Mouse (Mus musculus): ENCODE measurements at regions not wholly inside any gene's neighbourhood (a gene's known extent, or its start where the extent isn't known, plus 50 kb on each side); places are given as distances from the start of the nearest gene placed in this dataset.

DNA sequence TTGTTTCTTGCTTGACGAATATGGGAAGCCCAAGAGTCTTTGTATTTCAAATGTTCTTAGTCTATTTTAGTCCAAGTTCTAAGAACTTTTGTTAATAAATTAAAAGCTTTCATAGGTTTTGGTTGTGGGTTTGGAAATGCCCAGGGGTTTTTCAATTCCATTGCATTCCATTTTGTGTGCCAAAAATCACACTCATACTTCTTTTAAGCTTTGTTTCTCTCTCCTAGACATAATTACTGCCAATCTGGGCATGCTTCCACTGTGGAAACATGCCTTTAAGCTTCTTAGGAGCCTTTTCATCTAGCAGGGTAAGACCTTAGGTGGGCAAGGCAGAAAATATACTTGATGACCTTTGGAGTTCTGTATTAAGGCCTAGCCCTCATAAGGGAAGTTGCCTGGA, 70.4 kb upstream of the C1qtnf3 start:
- ATAC-seq (replicated peaks; ENCODE audit: low FRiP score) (no peak), DNase-seq (ENCODE audit: low spot score) (no peak)
- H3K4me1 ChIP-seq (replicated peaks; ENCODE audit: control insufficient read depth, insufficient read depth, low read length), result no peaks in the 10 kb centered on the region
- no peak overlapping the region for H3K4me3 ChIP-seq (ENCODE audit: low read depth, low read length)
- H3K9ac ChIP-seq (ENCODE audit: low read depth, low read length), result no peak overlapping the region
- no peaks in the 10 kb centered on the region for H3K36me3 ChIP-seq (ENCODE audit: control insufficient read depth, insufficient read depth, low read length)
- WGBS, result 73% methylated on average over 1 of the region's 1 CpGs
- H3K27me3 ChIP-seq (replicated peaks; ENCODE audit: control insufficient read depth, insufficient read depth, low read length), result no peaks in the 10 kb centered on the region
- no peaks in the 10 kb centered on the region; the same call in 1 of the 2 replicates for H3K9me3 ChIP-seq (ENCODE audit: control insufficient read depth, low read length)
- no peak overlapping the region for H3K27ac ChIP-seq (ENCODE audit: low read depth, low read length)
- H3K4me2 ChIP-seq, result no peak overlapping the region

DNA sequence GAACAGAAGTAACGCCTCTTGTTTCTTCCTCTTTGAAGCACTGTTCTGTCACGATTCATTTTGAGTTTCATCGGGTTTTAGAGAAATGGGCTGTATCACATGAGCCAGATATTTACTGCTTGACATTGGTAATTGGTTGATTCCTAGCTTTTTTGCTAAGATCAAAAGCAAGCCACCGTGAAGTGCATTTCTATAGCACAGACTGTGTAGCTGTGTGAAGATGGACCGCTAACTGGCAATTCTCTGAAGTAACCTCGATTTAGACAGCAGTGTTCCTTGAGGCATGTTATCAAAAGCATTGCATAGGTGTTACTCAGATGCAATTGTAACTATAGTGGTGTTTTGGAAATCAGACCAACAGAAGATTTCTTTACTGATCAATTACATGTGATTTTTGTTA, 64.1 kb upstream of the C1qtnf3 start:
- no peak overlapping the region for H3K9ac ChIP-seq (ENCODE audit: low read depth, low read length)
- no peak overlapping the region for H3K27ac ChIP-seq (ENCODE audit: low read depth, low read length)
- ATAC-seq (replicated peaks; ENCODE audit: low FRiP score), result no peak
- H3K4me1 ChIP-seq (replicated peaks; ENCODE audit: control insufficient read depth, insufficient read depth, low read length), result no peaks in the 10 kb centered on the region
- DNase-seq (ENCODE audit: low spot score), result no peak
- no peaks in the 10 kb centered on the region for H3K36me3 ChIP-seq (ENCODE audit: control insufficient read depth, insufficient read depth, low read length)
- H3K9me3 ChIP-seq (ENCODE audit: control insufficient read depth, low read length), result no peaks in the 10 kb centered on the region; the same call in 1 of the 2 replicates
- no peak overlapping the region for H3K4me2 ChIP-seq
- H3K27me3 ChIP-seq (replicated peaks; ENCODE audit: control insufficient read depth, insufficient read depth, low read length), result no peaks in the 10 kb centered on the region
- WGBS, result 90% methylated on average over 6 of the region's 6 CpGs
- H3K4me3 ChIP-seq (ENCODE audit: low read depth, low read length), result no peak overlapping the region

DNA sequence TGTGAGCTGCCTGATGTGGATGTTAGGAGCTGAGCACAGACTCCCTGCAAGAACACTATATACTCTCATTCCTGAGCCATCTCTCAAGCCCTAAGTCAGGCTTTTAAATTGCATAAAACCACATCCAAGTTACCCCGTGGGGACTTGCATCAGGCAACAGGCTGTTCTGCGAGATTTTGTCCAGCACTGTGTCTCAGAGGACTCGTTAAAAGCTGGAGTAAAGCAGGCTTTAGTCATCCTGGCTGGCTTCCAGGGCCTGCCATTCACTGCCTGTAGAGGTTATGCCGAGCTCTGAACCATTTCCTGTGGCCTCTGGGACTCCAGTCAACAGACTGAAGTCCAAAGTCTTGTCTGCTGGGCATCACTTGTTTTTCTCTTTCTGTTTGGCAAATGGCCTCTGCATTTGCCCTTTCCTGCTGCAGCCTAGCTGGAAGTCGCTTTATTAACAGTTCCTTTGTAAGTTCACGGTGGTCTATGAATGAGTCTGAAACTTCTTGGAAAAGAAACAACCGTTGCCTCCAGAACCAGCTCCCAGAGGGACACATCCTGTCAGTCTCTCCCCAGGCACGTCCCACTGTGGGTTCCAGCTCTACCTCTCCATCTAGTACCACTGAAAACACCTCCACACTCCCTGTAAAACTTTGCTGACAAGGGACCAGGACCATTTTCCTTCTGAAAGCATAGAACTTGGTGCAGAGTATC, 61.8 kb upstream of the C1qtnf3 start:
- ATAC-seq (replicated peaks; ENCODE audit: low FRiP score), result no peak

DNA sequence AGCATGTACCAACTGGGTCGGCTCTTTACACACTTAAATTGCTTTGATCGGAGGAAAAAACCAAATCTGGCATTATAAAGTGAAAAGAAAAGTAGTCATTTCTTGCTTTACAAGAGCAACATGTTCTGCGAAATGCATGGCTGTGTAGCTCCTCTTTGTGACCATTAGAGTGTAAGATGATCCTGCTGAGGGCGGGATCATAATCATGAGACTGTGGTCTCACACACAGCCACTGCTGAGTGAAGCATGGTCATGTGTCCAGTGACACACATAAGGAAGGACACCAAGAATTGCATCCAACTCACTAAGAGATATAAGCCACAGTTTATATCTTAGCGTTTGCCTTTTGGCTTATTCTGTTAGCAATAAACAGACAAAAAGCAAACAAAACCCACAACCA, 53.8 kb upstream of the C1qtnf3 start:
- H3K9ac ChIP-seq (ENCODE audit: low read depth, low read length), result no peak overlapping the region
- H3K27ac ChIP-seq (ENCODE audit: low read depth, low read length), result no peak overlapping the region
- no peak overlapping the region for H3K4me3 ChIP-seq (ENCODE audit: low read depth, low read length)
- DNase-seq (ENCODE audit: low spot score), result no peak
- no peaks in the 10 kb centered on the region for H3K27me3 ChIP-seq (replicated peaks; ENCODE audit: control insufficient read depth, insufficient read depth, low read length)
- ATAC-seq (replicated peaks; ENCODE audit: low FRiP score), result no peak
- no peaks in the 10 kb centered on the region for H3K36me3 ChIP-seq (ENCODE audit: control insufficient read depth, insufficient read depth, low read length)
- WGBS, result 80% methylated on average over 5 of the region's 5 CpGs
- no peaks in the 10 kb centered on the region for H3K4me1 ChIP-seq (replicated peaks; ENCODE audit: control insufficient read depth, insufficient read depth, low read length)
- no peaks in the 10 kb centered on the region for H3K9me3 ChIP-seq (ENCODE audit: control insufficient read depth, low read length)
- no peak overlapping the region for H3K4me2 ChIP-seq

More for the DNA sequence above, 61.8 kb upstream of the C1qtnf3 start:
- Histone ChIP-seq H3K9me3 (ENCODE audit: control insufficient read depth, low read length) (no peaks in the 10 kb centered on the region), H3K4me1 (replicated peaks; ENCODE audit: control insufficient read depth, insufficient read depth, low read length) (no peaks in the 10 kb centered on the region), H3K4me3 (ENCODE audit: low read depth, low read length) (no peak overlapping the region), H3K9ac (ENCODE audit: low read depth, low read length) (no peak overlapping the region), H3K36me3 (ENCODE audit: control insufficient read depth, insufficient read depth, low read length) (no peaks in the 10 kb centered on the region), H3K27ac (ENCODE audit: low read depth, low read length) (0 out of 2 replicates have a peak overlapping the region, but pooled peaks have one; percentile 25), H3K4me2 (no peak overlapping the region), H3K27me3 (replicated peaks; ENCODE audit: control insufficient read depth, insufficient read depth, low read length) (no peaks in the 10 kb centered on the region)
- WGBS, result 49% methylated on average over 8 of the region's 8 CpGs
- no peak for DNase-seq (ENCODE audit: low spot score)

DNA sequence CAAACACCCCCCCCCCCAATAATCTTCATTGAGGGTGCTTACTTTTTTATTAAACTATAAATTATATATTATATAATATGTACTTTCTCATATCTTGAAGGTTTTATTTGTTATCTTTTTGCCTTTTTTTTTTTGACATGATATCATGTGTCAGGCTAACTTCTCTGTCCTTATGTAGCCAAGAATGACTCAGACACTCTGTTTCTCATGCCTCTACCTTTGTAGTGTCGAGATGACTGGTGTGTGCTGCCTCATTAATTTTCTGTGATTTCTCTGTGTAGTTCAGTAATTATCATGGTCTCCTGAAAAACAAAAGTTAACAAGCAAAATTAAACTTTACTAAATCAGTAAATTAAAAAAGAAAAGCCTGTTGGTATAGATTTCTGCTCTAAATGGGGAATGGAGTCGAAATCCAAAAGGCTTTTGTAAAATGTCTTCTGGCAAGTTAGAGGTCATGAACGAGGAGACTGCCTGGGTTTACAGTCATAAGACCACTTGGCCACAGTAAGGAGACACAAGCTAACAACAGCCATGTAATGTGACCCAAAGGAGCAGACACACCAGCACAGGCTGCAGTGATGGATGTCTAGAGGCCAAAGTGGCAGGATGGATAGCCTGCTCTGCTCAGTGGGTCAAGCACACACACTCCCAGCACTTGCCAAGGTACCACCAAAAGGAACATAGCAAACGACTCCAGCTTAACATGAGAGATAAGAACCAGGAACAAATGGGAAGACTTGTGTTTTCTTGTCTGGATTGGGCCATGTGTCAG, 53.2 kb upstream of the C1qtnf3 start:
- 63% methylated on average over 4 of the region's 4 CpGs for WGBS
- no peak overlapping the region for H3K27ac ChIP-seq (ENCODE audit: low read depth, low read length)
- H3K4me1 ChIP-seq (replicated peaks; ENCODE audit: control insufficient read depth, insufficient read depth, low read length), result no peaks in the 10 kb centered on the region
- no peak overlapping the region for H3K4me2 ChIP-seq
- ATAC-seq (replicated peaks; ENCODE audit: low FRiP score), result no peak
- H3K9ac ChIP-seq (ENCODE audit: low read depth, low read length), result no peak overlapping the region
- no peak for DNase-seq (ENCODE audit: low spot score)
- no peaks in the 10 kb centered on the region for H3K27me3 ChIP-seq (replicated peaks; ENCODE audit: control insufficient read depth, insufficient read depth, low read length)
- no peaks in the 10 kb centered on the region for H3K36me3 ChIP-seq (ENCODE audit: control insufficient read depth, insufficient read depth, low read length)
- H3K4me3 ChIP-seq (ENCODE audit: low read depth, low read length), result no peak overlapping the region
- no peaks in the 10 kb centered on the region for H3K9me3 ChIP-seq (ENCODE audit: control insufficient read depth, low read length)

DNA sequence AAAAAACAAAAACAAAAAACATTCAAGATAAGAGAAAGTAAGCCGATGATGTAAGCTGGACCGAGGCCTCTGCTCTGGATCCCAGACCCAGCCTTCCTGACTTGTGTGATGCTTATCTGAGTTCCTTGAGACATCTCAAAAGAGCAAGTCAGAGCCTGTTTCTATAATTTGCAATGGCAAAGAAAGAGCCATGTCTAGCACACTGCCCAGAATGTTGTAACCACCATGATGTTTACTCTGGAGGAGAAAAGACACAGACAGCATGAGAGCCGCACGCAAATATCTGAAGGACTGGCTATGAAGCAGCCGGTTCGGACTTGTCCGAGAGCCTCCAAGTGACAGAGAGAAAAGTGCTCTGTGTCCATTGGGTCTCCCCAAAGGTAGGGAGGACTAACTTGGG, 52.2 kb upstream of the C1qtnf3 start:
- WGBS, result 83% methylated on average over 7 of the region's 7 CpGs
- DNase-seq (ENCODE audit: low spot score) (no peak), ATAC-seq (replicated peaks; ENCODE audit: low FRiP score) (no peak)
- no peaks in the 10 kb centered on the region for H3K27me3 ChIP-seq (replicated peaks; ENCODE audit: control insufficient read depth, insufficient read depth, low read length)
- no peak overlapping the region for H3K4me3 ChIP-seq (ENCODE audit: low read depth, low read length)
- no peaks in the 10 kb centered on the region for H3K36me3 ChIP-seq (ENCODE audit: control insufficient read depth, insufficient read depth, low read length)
- H3K4me2 ChIP-seq, result no peak overlapping the region
- H3K9me3 ChIP-seq (ENCODE audit: control insufficient read depth, low read length), result no peaks in the 10 kb centered on the region
- no peaks in the 10 kb centered on the region for H3K4me1 ChIP-seq (replicated peaks; ENCODE audit: control insufficient read depth, insufficient read depth, low read length)
- H3K27ac ChIP-seq (ENCODE audit: low read depth, low read length), result no peak overlapping the region
- no peak overlapping the region for H3K9ac ChIP-seq (ENCODE audit: low read depth, low read length)

DNA sequence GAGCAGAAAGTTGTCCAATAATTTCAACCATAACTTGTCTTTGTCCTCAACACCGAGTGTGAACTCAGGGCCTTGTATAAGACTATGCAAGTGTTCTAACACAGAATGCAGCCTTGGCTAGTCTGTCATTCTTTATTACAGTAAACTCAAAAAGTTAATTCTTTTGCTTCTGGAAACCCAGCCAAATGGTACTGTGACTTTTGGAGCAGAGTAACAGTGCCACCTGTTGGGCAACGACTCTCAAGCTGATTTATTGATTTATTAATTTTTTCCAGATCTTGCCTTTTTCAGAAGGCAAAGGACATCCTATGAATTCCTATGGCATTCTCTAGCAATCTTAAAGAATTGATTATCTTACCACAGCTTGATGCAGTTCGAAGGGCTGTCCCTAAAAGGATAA, 51.1 kb upstream of the C1qtnf3 start:
- 42% methylated on average over 3 of the region's 3 CpGs for WGBS
- no peak for DNase-seq (ENCODE audit: low spot score)

DNA sequence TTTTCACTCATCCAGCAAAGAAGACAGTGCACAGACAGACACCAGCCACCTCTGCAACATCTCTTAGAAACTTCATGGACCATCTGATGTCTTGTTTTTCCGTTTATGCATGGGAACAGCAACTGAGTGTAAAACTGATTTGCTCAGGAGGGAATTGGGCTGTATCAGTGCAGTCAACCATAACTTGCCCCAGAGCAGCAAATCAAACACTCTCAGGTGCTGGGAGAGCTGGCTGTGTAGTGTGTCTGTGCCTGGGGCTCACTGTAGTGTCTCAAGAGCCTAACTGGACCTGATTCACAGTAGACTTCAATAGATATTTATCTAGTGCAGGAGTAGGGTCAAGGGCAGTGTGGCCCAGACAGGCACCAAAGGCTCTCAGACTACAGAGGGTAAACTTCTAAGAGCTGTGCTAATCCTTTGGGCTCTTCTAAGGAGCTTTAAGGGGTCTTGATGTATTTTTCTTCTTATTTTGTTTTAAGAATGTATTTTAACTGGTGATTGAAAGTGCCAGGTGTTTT, 50.3 kb upstream of the C1qtnf3 start:
- Histone ChIP-seq H3K27me3 (replicated peaks; ENCODE audit: control insufficient read depth, insufficient read depth, low read length) (no peaks in the 10 kb centered on the region), H3K9ac (ENCODE audit: low read depth, low read length) (no peak overlapping the region), H3K27ac (ENCODE audit: low read depth, low read length) (no peak overlapping the region), H3K4me1 (replicated peaks; ENCODE audit: control insufficient read depth, insufficient read depth, low read length) (no peaks in the 10 kb centered on the region), H3K36me3 (ENCODE audit: control insufficient read depth, insufficient read depth, low read length) (no peaks in the 10 kb centered on the region), H3K4me2 (no peak overlapping the region), H3K9me3 (ENCODE audit: control insufficient read depth, low read length) (no peaks in the 10 kb centered on the region), H3K4me3 (ENCODE audit: low read depth, low read length) (no peak overlapping the region)
- ATAC-seq (replicated peaks; ENCODE audit: low FRiP score) (no peak), DNase-seq (ENCODE audit: low spot score) (no peak)
- 55% methylated on average over 1 of the region's 1 CpGs for WGBS

More for the DNA sequence above, 51.1 kb upstream of the C1qtnf3 start:
- no peaks in the 10 kb centered on the region for H3K36me3 ChIP-seq (ENCODE audit: control insufficient read depth, insufficient read depth, low read length)
- ATAC-seq (replicated peaks; ENCODE audit: low FRiP score), result no peak
- H3K9me3 ChIP-seq (ENCODE audit: control insufficient read depth, low read length), result no peaks in the 10 kb centered on the region
- no peaks in the 10 kb centered on the region for H3K4me1 ChIP-seq (replicated peaks; ENCODE audit: control insufficient read depth, insufficient read depth, low read length)
- no peak overlapping the region for H3K4me2 ChIP-seq
- H3K9ac ChIP-seq (ENCODE audit: low read depth, low read length), result no peak overlapping the region
- no peak overlapping the region for H3K4me3 ChIP-seq (ENCODE audit: low read depth, low read length)
- H3K27ac ChIP-seq (ENCODE audit: low read depth, low read length), result no peak overlapping the region
- H3K27me3 ChIP-seq (replicated peaks; ENCODE audit: control insufficient read depth, insufficient read depth, low read length), result no peaks in the 10 kb centered on the region

All from liver, embryonic 11.5 days (tissue).